Mouse (Mus musculus) midbrain, embryonic 10.5 days (tissue): ENCODE measurements around the gene Nexn. TPM values are rescaled to one million over a fixed set of nuclear protein-coding genes. Genes with fewer than 3 reads are reported as not detected.
"Not testable (repeated sequence)": the region's sequence is repeated elsewhere in the genome, so short reads cannot be mapped to it uniquely, and the experiment has no call there.

Experiments used
- DNase-seq: peaks from one replicate; pipeline ENCODE4 v3.0.0-alpha.2; 2017; ENCODE audit warnings: low spot score
- H3K27ac ChIP-seq: fragments of 300-500 bp; sonication (generic); replicated peaks from 2 replicates; pipeline ENCODE4 v1.5.1; 2016; ENCODE audit warnings: mild to moderate bottlenecking
- H3K27me3 ChIP-seq: fragments of 300-500 bp; sonication (generic); 2 replicates; pipeline ENCODE4 v1.6.1; 2016; ENCODE audit warnings: low read depth, mild to moderate bottlenecking; ENCODE audit not compliant: poor library complexity, severe bottlenecking
- H3K36me3 ChIP-seq: fragments of 300-500 bp; sonication (generic); 2 replicates; pipeline ENCODE4 v1.6.1; 2016; ENCODE audit warnings: mild to moderate bottlenecking, moderate library complexity
- H3K4me1 ChIP-seq: fragments of 300-500 bp; sonication (generic); 2 replicates; pipeline ENCODE4 v1.6.1; 2016
- H3K4me3 ChIP-seq: fragments of 300-500 bp; sonication (generic); 2 replicates; pipeline ENCODE4 v1.5.1; 2016; ENCODE audit warnings: mild to moderate bottlenecking, moderate library complexity
- H3K9me3 ChIP-seq: fragments of 300-500 bp; sonication (generic); replicated peaks from 2 replicates; pipeline ENCODE4 v1.6.1; 2016; ENCODE audit warnings: mild to moderate bottlenecking
- WGBS: fragments of 180-500 bp; shearing (Covaris S2); methylation state at CpG from one replicate; pipeline ENCODE4 v1.1.7; 2016; 5-methylcytosine and 5-hydroxymethylcytosine counted together
- polyA plus RNA-seq: library from polyadenylated mRNA; unstranded; fragments of >200 nt; fragmentation: Nextera tagmentation; extraction: Ambion mirVana; gene quantifications from 2 replicates; pipeline ENCODE4 v1.2.1, GENCODE M21; 2016

Nexn gene
- 3.0 and 4.5 TPM in 2 replicates for polyA plus RNA-seq

GRCm38 (mm10) chr3:152266036-152266421, at the start of gene Nexn:
Gene Nexn (minus strand): TSS chr3:152266350.
- peak; percentile 48 for DNase-seq
- 3% methylated on average over 13 of the region's 13 CpGs for WGBS
- H3K36me3 ChIP-seq: no peaks in the 10 kb centered on the region
- peak within 1 kb of the TSS; percentile 70 for H3K4me3 ChIP-seq
- peaks cover 72% of the 10 kb centered on the region for H3K27me3 ChIP-seq
- H3K27ac ChIP-seq: peak within 1 kb of the TSS; percentile 86
- H3K9me3 ChIP-seq: no peaks in the 10 kb centered on the region
- H3K4me1 ChIP-seq: peaks cover 42% of the 10 kb centered on the region

- Histone ChIP-seq H3K4me1 (no peaks in the 10 kb centered on the region), H3K9me3 (no peaks in the 10 kb centered on the region), H3K27ac (no peak overlapping the region), H3K27me3 (no peaks in the 10 kb centered on the region), H3K36me3 (peaks cover 40% of the 10 kb centered on the region), H3K4me3 (no peak overlapping the region)
- 12% methylated on average over 7 of the region's 7 CpGs for WGBS
- DNase-seq: peak; percentile 81
Measured at GRCm38 (mm10) chr3:152315613-152316012, 49.5 kb upstream of the Nexn start.

- H3K27ac ChIP-seq, H3K4me3 ChIP-seq, H3K9me3 ChIP-seq, H3K4me1 ChIP-seq, H3K27me3 ChIP-seq, DNase-seq: not testable (repeated sequence)
- WGBS: 77% methylated on average over 14 of the region's 14 CpGs
- H3K36me3 ChIP-seq: peaks cover 42% of the 10 kb centered on the region
Measured at GRCm38 (mm10) chr3:152314666-152315065, 48.5 kb upstream of the Nexn start.

GRCm38 (mm10) chr3:152309250-152309645, 43.1 kb upstream of the Nexn start:
- no peak for DNase-seq
- Histone ChIP-seq H3K4me3 (no peak overlapping the region), H3K9me3 (no peaks in the 10 kb centered on the region), H3K27ac (no peak overlapping the region), H3K27me3 (no peaks in the 10 kb centered on the region), H3K4me1 (no peaks in the 10 kb centered on the region), H3K36me3 (peaks cover 45% of the 10 kb centered on the region)
- WGBS: 86% methylated on average over 9 of the region's 9 CpGs

GRCm38 (mm10) chr3:152308485-152309249, 42.5 kb upstream of the Nexn start:
- Histone ChIP-seq H3K27me3 (no peaks in the 10 kb centered on the region), H3K9me3 (no peaks in the 10 kb centered on the region), H3K4me3 (no peak overlapping the region), H3K36me3 (peaks cover 45% of the 10 kb centered on the region), H3K27ac (no peak overlapping the region), H3K4me1 (no peaks in the 10 kb centered on the region)
- no peak for DNase-seq
- 75% methylated on average over 10 of the region's 10 CpGs for WGBS

GRCm38 (mm10) chr3:152305971-152306370, 39.8 kb upstream of the Nexn start:
- H3K36me3 ChIP-seq: peaks cover 46% of the 10 kb centered on the region
- no peaks in the 10 kb centered on the region for H3K9me3 ChIP-seq
- no peak overlapping the region for H3K27ac ChIP-seq
- no peak overlapping the region for H3K4me3 ChIP-seq
- 88% methylated on average over 4 of the region's 4 CpGs for WGBS
- H3K4me1 ChIP-seq: no peaks in the 10 kb centered on the region
- DNase-seq: no peak
- no peaks in the 10 kb centered on the region for H3K27me3 ChIP-seq

- Histone ChIP-seq H3K4me1 (no peaks in the 10 kb centered on the region), H3K27me3 (no peaks in the 10 kb centered on the region), H3K9me3 (no peaks in the 10 kb centered on the region), H3K36me3 (peaks cover 47% of the 10 kb centered on the region), H3K4me3 (no peak overlapping the region), H3K27ac (no peak overlapping the region)
- WGBS: 92% methylated on average over 8 of the region's 8 CpGs
- DNase-seq: no peak
Measured at GRCm38 (mm10) chr3:152305080-152305479, 38.9 kb upstream of the Nexn start.

GRCm38 (mm10) chr3:152304093-152304815, 38.1 kb upstream of the Nexn start:
- Histone ChIP-seq H3K4me3 (no peak overlapping the region), H3K27ac (no peak overlapping the region), H3K36me3 (peaks cover 42% of the 10 kb centered on the region), H3K4me1 (no peaks in the 10 kb centered on the region), H3K27me3 (no peaks in the 10 kb centered on the region), H3K9me3 (no peaks in the 10 kb centered on the region)
- no peak for DNase-seq
- WGBS: 78% methylated on average over 6 of the region's 6 CpGs

GRCm38 (mm10) chr3:152302991-152303390, 36.8 kb upstream of the Nexn start:
- Histone ChIP-seq H3K4me1 (no peaks in the 10 kb centered on the region), H3K4me3 (no peak overlapping the region), H3K36me3 (peaks cover 42% of the 10 kb centered on the region), H3K27ac (no peak overlapping the region), H3K27me3 (no peaks in the 10 kb centered on the region), H3K9me3 (no peaks in the 10 kb centered on the region)
- DNase-seq: no peak
- 83% methylated on average over 9 of the region's 9 CpGs for WGBS

- Histone ChIP-seq H3K36me3 (peaks cover 54% of the 10 kb centered on the region), H3K9me3 (no peaks in the 10 kb centered on the region), H3K27me3 (no peaks in the 10 kb centered on the region), H3K4me1 (no peaks in the 10 kb centered on the region), H3K4me3 (no peak overlapping the region), H3K27ac (no peak overlapping the region)
- 94% methylated on average over 14 of the region's 14 CpGs for WGBS
- DNase-seq: no peak
Measured at GRCm38 (mm10) chr3:152300376-152301337, 34.5 kb upstream of the Nexn start.

GRCm38 (mm10) chr3:152295896-152296295, 29.7 kb upstream of the Nexn start:
- Histone ChIP-seq H3K27me3 (no peaks in the 10 kb centered on the region), H3K4me3 (no peak overlapping the region), H3K27ac (no peak overlapping the region), H3K36me3 (peaks cover 51% of the 10 kb centered on the region), H3K9me3 (no peaks in the 10 kb centered on the region), H3K4me1 (no peaks in the 10 kb centered on the region)
- 98% methylated on average over 5 of the region's 5 CpGs for WGBS
- no peak for DNase-seq

- Histone ChIP-seq H3K36me3 (peaks cover 56% of the 10 kb centered on the region), H3K9me3 (no peaks in the 10 kb centered on the region), H3K4me3 (no peak overlapping the region), H3K27ac (no peak overlapping the region), H3K27me3 (no peaks in the 10 kb centered on the region), H3K4me1 (no peaks in the 10 kb centered on the region)
- no peak for DNase-seq
- 82% methylated on average over 3 of the region's 3 CpGs for WGBS
Measured at GRCm38 (mm10) chr3:152294400-152294799, 28.2 kb upstream of the Nexn start.
